Mouse (Mus musculus) natural killer cell, adult 2 months (primary cell): ENCODE results near the gene Sorbs2.

Experiments used
- DNase-seq, 2 experiments: peaks; one replicate each; pipeline ENCODE4 v3.0.0; 2022; ENCODE audit warnings: low spot score in 2 of 2

Sorbs2 gene

GRCm38 (mm10) chr8:45681171-45681570 is 173.6 kb downstream of the Sorbs2 start:
- DNase-seq, result no peak

- DNase-seq, result no peak
Measured at GRCm38 (mm10) chr8:45682845-45683383, 175.3 kb downstream of the Sorbs2 start.

- DNase-seq, result no peak
Measured at GRCm38 (mm10) chr8:45687942-45688695, 180.5 kb downstream of the Sorbs2 start.

GRCm38 (mm10) chr8:45689611-45690207 is 182.1 kb downstream of the Sorbs2 start:
- DNase-seq, result no peak

- DNase-seq, result no peak
Measured at GRCm38 (mm10) chr8:45700100-45700499, 192.5 kb downstream of the Sorbs2 start.

- DNase-seq, result no peak
Measured at GRCm38 (mm10) chr8:45703700-45704101, 196.1 kb downstream of the Sorbs2 start.

- no peak for DNase-seq
Measured at GRCm38 (mm10) chr8:45709098-45709497, 201.5 kb downstream of the Sorbs2 start.

- DNase-seq, result no peak
Measured at GRCm38 (mm10) chr8:45709734-45710133, 202.1 kb downstream of the Sorbs2 start.

GRCm38 (mm10) chr8:45712610-45713009 is 205.0 kb downstream of the Sorbs2 start:
- no peak for DNase-seq

- no peak for DNase-seq
Measured at GRCm38 (mm10) chr8:45714806-45715205, 207.2 kb downstream of the Sorbs2 start.

GRCm38 (mm10) chr8:45715330-45716027 is 207.9 kb downstream of the Sorbs2 start:
- DNase-seq, result no peak

- DNase-seq, result no peak
Measured at GRCm38 (mm10) chr8:45719776-45720175, 212.2 kb downstream of the Sorbs2 start.

GRCm38 (mm10) chr8:45724204-45724603 is 216.6 kb downstream of the Sorbs2 start:
- DNase-seq, result no peak

- no peak for DNase-seq
Measured at GRCm38 (mm10) chr8:45725321-45725720, 217.7 kb downstream of the Sorbs2 start.

GRCm38 (mm10) chr8:45729850-45730382 is 222.3 kb downstream of the Sorbs2 start:
- DNase-seq, result no peak

GRCm38 (mm10) chr8:45730795-45731194 is 223.2 kb downstream of the Sorbs2 start:
- DNase-seq, result no peak

GRCm38 (mm10) chr8:45734071-45734470 is 226.5 kb downstream of the Sorbs2 start:
- DNase-seq, result no peak

- DNase-seq, result no peak
Measured at GRCm38 (mm10) chr8:45737266-45737665, 229.7 kb downstream of the Sorbs2 start.

- DNase-seq, result no peak
Measured at GRCm38 (mm10) chr8:45743326-45743725, 235.7 kb downstream of the Sorbs2 start.

GRCm38 (mm10) chr8:45743739-45744138 is 236.2 kb downstream of the Sorbs2 start:
- DNase-seq, result no peak

GRCm38 (mm10) chr8:45751512-45752502 is 244.2 kb downstream of the Sorbs2 start:
- DNase-seq, result no peak
